Mouse (Mus musculus) intestine, embryonic 14.5 days (tissue): Measurements from ENCODE around the gene Sirt7. TPM values are rescaled to one million over a fixed set of nuclear protein-coding genes. Genes with fewer than 3 reads are reported as not detected.

Experiments
- ATAC-seq: fragments of 200-750 bp; cut with Nextera tagmentation; replicated peaks from 2 replicates; pipeline ENCODE4 v1.8.0; 2017; ENCODE audit warnings: low read depth, moderate number of reproducible peaks, moderate TSS enrichment, moderate library complexity; ENCODE audit not compliant: low FRiP score, low TSS enrichment
- DNase-seq: peaks from one replicate; pipeline ENCODE4 v3.0.0-alpha.2; 2018; ENCODE audit warnings: low spot score
- H3K27ac ChIP-seq: fragments of 300-500 bp; sonication (generic); 2 replicates; pipeline ENCODE4 v1.5.1; 2014; ENCODE audit warnings: low read depth, mild to moderate bottlenecking, control low read depth
- H3K27me3 ChIP-seq: fragments of 300-500 bp; sonication (generic); replicated peaks from 2 replicates; pipeline ENCODE4 v1.6.1; 2014; ENCODE audit warnings: low read length, control low read depth; ENCODE audit not compliant: control insufficient read depth, insufficient read depth
- H3K36me3 ChIP-seq: fragments of 300-500 bp; sonication (generic); 2 replicates; pipeline ENCODE4 v1.6.1; 2014; ENCODE audit warnings: low read length, control low read depth; ENCODE audit not compliant: control insufficient read depth, insufficient read depth
- H3K4me1 ChIP-seq: fragments of 300-500 bp; sonication (generic); replicated peaks from 2 replicates; pipeline ENCODE4 v1.6.1; 2014; ENCODE audit warnings: low read length, control low read depth, mixed read lengths; ENCODE audit not compliant: control insufficient read depth, insufficient read depth
- H3K4me2 ChIP-seq: fragments of 300-500 bp; sonication (generic); 2 replicates; pipeline ENCODE4 v1.6.1; 2014; ENCODE audit warnings: low read length
- H3K4me3 ChIP-seq: fragments of 300-500 bp; sonication (generic); 2 replicates; pipeline ENCODE4 v1.5.1; 2014; ENCODE audit warnings: low read depth, low read length, control low read depth, mixed read lengths
- H3K9ac ChIP-seq: fragments of 300-500 bp; sonication (generic); 2 replicates; pipeline ENCODE4 v1.6.1; 2014; ENCODE audit warnings: mild to moderate bottlenecking, low read length
- H3K9me3 ChIP-seq: fragments of 300-500 bp; sonication (generic); 2 replicates; pipeline ENCODE4 v1.6.1; 2016; ENCODE audit warnings: low read length, control low read depth; ENCODE audit not compliant: control insufficient read depth
- WGBS: fragments of 180-500 bp; shearing (Covaris S2); extraction: QIAGEN DNeasy Blood & Tissue Kit; methylation state at CpG from one replicate; pipeline ENCODE4 v1.1.7; 2014; 5-methylcytosine and 5-hydroxymethylcytosine counted together
- polyA plus RNA-seq: library from polyadenylated mRNA; unstranded; fragments of >200 nt; fragmentation: Nextera tagmentation; extraction: Ambion mirVana; gene quantifications from 2 replicates; pipeline ENCODE4 v1.2.1, GENCODE M21; 2014

Gene Sirt7
- polyA plus RNA-seq, 1 experiment from 2014 or later: 35.6 TPM

- WGBS: 90% methylated on average over 11 of the region's 11 CpGs
- no peak for DNase-seq
- no peak for ATAC-seq
- Histone ChIP-seq H3K9me3 (no peaks in the 10 kb centered on the region), H3K9ac (no peak overlapping the region), H3K27me3 (no peaks in the 10 kb centered on the region), H3K4me3 (no peak overlapping the region), H3K4me1 (peaks cover 26% of the 10 kb centered on the region), H3K27ac (no peak overlapping the region), H3K4me2 (no peak overlapping the region), H3K36me3 (peaks cover 31% of the 10 kb centered on the region)
Observed at GRCm38 (mm10) chr11:120626785-120627467, 1.9 kb upstream of the Sirt7 start.

GRCm38 (mm10) chr11:120624680-120625111, 344 bp downstream of the Sirt7 start:
- peaks cover 52% of the 10 kb centered on the region for H3K36me3 ChIP-seq
- DNase-seq: peak; percentile 90
- H3K9me3 ChIP-seq: no peaks in the 10 kb centered on the region

GRCm38 (mm10) chr11:120623961-120624679, 920 bp downstream of the Sirt7 start:
- no peaks in the 10 kb centered on the region for H3K27me3 ChIP-seq
- H3K4me2 ChIP-seq: peak overlapping the region; percentile 98
- peak overlapping the region; percentile 73 for H3K9ac ChIP-seq
- H3K27ac ChIP-seq: peak overlapping the region; percentile 70
- no peaks in the 10 kb centered on the region for H3K9me3 ChIP-seq
- peaks cover 51% of the 10 kb centered on the region for H3K36me3 ChIP-seq
- H3K4me3 ChIP-seq: peak overlapping the region; percentile 97
- 14% methylated on average over 29 of the region's 30 CpGs for WGBS
- H3K4me1 ChIP-seq: peaks cover 12% of the 10 kb centered on the region
- ATAC-seq: peak; percentile 77
- peak; percentile 82 for DNase-seq

More at GRCm38 (mm10) chr11:120624680-120625111, 344 bp downstream of the Sirt7 start:
- peak overlapping the region; percentile 97 for H3K4me3 ChIP-seq
- peaks cover 15% of the 10 kb centered on the region for H3K4me1 ChIP-seq
- H3K9ac ChIP-seq: peak overlapping the region; percentile 73
- peak overlapping the region; percentile 70 for H3K27ac ChIP-seq
- ATAC-seq: peak; percentile 83
- no peaks in the 10 kb centered on the region for H3K27me3 ChIP-seq
- H3K4me2 ChIP-seq: peak overlapping the region; percentile 98
- under 1% methylated on average over 53 of the region's 53 CpGs for WGBS

GRCm38 (mm10) chr11:120622805-120623204, 2.2 kb downstream of the Sirt7 start:
- Histone ChIP-seq H3K36me3 (peaks cover 48% of the 10 kb centered on the region), H3K9me3 (no peaks in the 10 kb centered on the region), H3K9ac (no peak overlapping the region), H3K27me3 (no peaks in the 10 kb centered on the region), H3K4me2 (no peak overlapping the region), H3K4me3 (no peak overlapping the region), H3K4me1 (peaks cover 12% of the 10 kb centered on the region), H3K27ac (no peak overlapping the region)
- DNase-seq (no peak), ATAC-seq (no peak)
- 89% methylated on average over 6 of the region's 6 CpGs for whole genome bisulfite sequencing

GRCm38 (mm10) chr11:120620195-120620594, 4.8 kb downstream of the Sirt7 start:
- peaks cover 15% of the 10 kb centered on the region for H3K4me1 ChIP-seq
- H3K4me3 ChIP-seq: no peak overlapping the region
- WGBS: 92% methylated on average over 14 of the region's 14 CpGs
- H3K4me2 ChIP-seq: no peak overlapping the region
- no peak for ATAC-seq
- H3K9me3 ChIP-seq: no peaks in the 10 kb centered on the region
- DNase-seq: no peak
- no peak overlapping the region for H3K27ac ChIP-seq
- no peaks in the 10 kb centered on the region for H3K27me3 ChIP-seq
- no peak overlapping the region for H3K9ac ChIP-seq
- H3K36me3 ChIP-seq: peaks cover 47% of the 10 kb centered on the region

GRCm38 (mm10) chr11:120618619-120619535, 6.2 kb downstream of the Sirt7 start:
- Histone ChIP-seq H3K9me3 (no peaks in the 10 kb centered on the region), H3K4me1 (peaks cover 10% of the 10 kb centered on the region), H3K36me3 (peaks cover 59% of the 10 kb centered on the region), H3K9ac (no peak overlapping the region), H3K4me2 (no peak overlapping the region), H3K27ac (no peak overlapping the region), H3K4me3 (no peak overlapping the region), H3K27me3 (no peaks in the 10 kb centered on the region)
- no peak for ATAC-seq
- 93% methylated on average over 25 of the region's 25 CpGs for WGBS
- no peak for DNase-seq

GRCm38 (mm10) chr11:120617519-120618112, 7.4 kb downstream of the Sirt7 start, which contains the start of gene Pcyt2:
Gene Pcyt2, minus strand, starts transcription at chr11:120617936.
- Histone ChIP-seq H3K27me3 (no peaks in the 10 kb centered on the region), H3K4me2 (peak within 1 kb of the TSS; percentile 80), H3K4me3 (peak within 1 kb of the TSS; percentile 75), H3K4me1 (peaks cover 8% of the 10 kb centered on the region), H3K36me3 (peaks cover 57% of the 10 kb centered on the region), H3K9me3 (no peaks in the 10 kb centered on the region), H3K9ac (peak within 1 kb of the TSS; percentile 76), H3K27ac (peak within 1 kb of the TSS; percentile 64)
- under 1% methylated on average over 56 of the region's 56 CpGs for WGBS
- ATAC-seq (peak; percentile 89), DNase-seq (peak; percentile 90)
